In genomic region chr1:172220414-172220813, GRCm38 (mm10) we compare ENCODE assay signal across 9 mouse cellular contexts. TPM values are rescaled to one million over a fixed set of nuclear protein-coding genes. Genes with fewer than 3 reads are reported as not detected.
A peak's percentile ranks its signal among the peaks of the same experiment; 100 is the strongest.
DNase-seq lines count a peak whose midpoint lies in the region; ATAC-seq lines count a peak whose summit lies in the region.
"Had no signal": no experiment of that assay in that cellular context is flagged by ENCODE, and none has a peak within 500 bp of the region (broad histone marks: within the 10 kb centered on the region; RNA-seq: fewer than 3 reads in every experiment).

No protein-coding gene starts in this region.

- ATAC-seq in hindbrain, embryonic 14.5 days (ENCODE audit: low FRiP score) = peak; percentile 39; the same call in 1 of the 2 replicates
- ATAC-seq in limb, embryonic 15.5 days (ENCODE audit: insufficient number of reproducible peaks, low FRiP score, low TSS enrichment, low read depth) = peak; percentile 64

- WGBS in hindbrain, embryonic 14.5 days = 43% methylated on average over 10 of the region's 10 CpGs
- 26% methylated on average over 10 of the region's 10 CpGs for WGBS in limb, embryonic 15.5 days

- peak overlapping the region; percentile 65 for H3K27ac ChIP-seq in hindbrain, embryonic 14.5 days
- H3K27ac ChIP-seq in limb, embryonic 15.5 days = peak overlapping the region; percentile 87

- no peaks in the 10 kb centered on the region for H3K27me3 ChIP-seq in hindbrain, embryonic 14.5 days (ENCODE audit: control insufficient read depth, insufficient read depth, low read length)
- H3K27me3 ChIP-seq in limb, embryonic 15.5 days = no peaks in the 10 kb centered on the region

- no peak overlapping the region for H3K4me3 ChIP-seq in hindbrain, embryonic 14.5 days (replicated peaks; ENCODE audit: low read length)
- no peak overlapping the region for H3K4me3 ChIP-seq in limb, embryonic 15.5 days

- H3K9me3 ChIP-seq in hindbrain, embryonic 14.5 days (ENCODE audit: control insufficient read depth, low read length) = no peaks in the 10 kb centered on the region
- H3K9me3 ChIP-seq in limb, embryonic 15.5 days = no peaks in the 10 kb centered on the region

- intact Hi-C loops in left cerebral cortex, postnatal 4 days (cut with DNase I) = no loop called here

- no peak overlapping the region for H3K9ac ChIP-seq in hindbrain, embryonic 14.5 days
- H3K9ac ChIP-seq in limb, embryonic 15.5 days = no peak overlapping the region

- no peaks in the 10 kb centered on the region for H3K36me3 ChIP-seq in hindbrain, embryonic 14.5 days (replicated peaks; ENCODE audit: control insufficient read depth, insufficient read depth)
- no peaks in the 10 kb centered on the region for H3K36me3 ChIP-seq in limb, embryonic 15.5 days

- H3K4me2 ChIP-seq in hindbrain, embryonic 14.5 days (replicated peaks) = no peak overlapping the region
- H3K4me2 ChIP-seq in limb, embryonic 15.5 days = no peak overlapping the region

- H3K4me1 ChIP-seq in hindbrain, embryonic 14.5 days (replicated peaks; ENCODE audit: control insufficient read depth, insufficient read depth, low read length) = peaks cover 23% of the 10 kb centered on the region
- H3K4me1 ChIP-seq in limb, embryonic 15.5 days = peaks cover 51% of the 10 kb centered on the region

- peak; percentile 29 for DNase-seq in urinary bladder, postnatal 25 days (ENCODE audit: low spot score)
- DNase-seq in urinary bladder, adult 2 months (ENCODE audit: low spot score) = no peak
- peak; percentile 80 to 82 for DNase-seq in gastrocnemius, adult 8-10 months (ENCODE audit: low spot score in 2 of 2)
- peak; percentile 50 for DNase-seq in hindbrain, embryonic 14.5 days (ENCODE audit: low spot score)
- no peak for DNase-seq in testis, postnatal 10 days (ENCODE audit: low spot score)
- no peak for DNase-seq in left cerebral cortex, postnatal 4 days
- DNase-seq in right cerebral cortex, postnatal 14 days = no peak

RNA-seq across cellular contexts. Expression of gene Casq1, which starts 0.7 kb away (rescaled TPM):
- polyA plus RNA-seq in urinary bladder, adult 2 months (2012; rRNA removed) = 3.2 and 3.3 TPM in 2 replicates
- total RNA-seq in gastrocnemius, adult 8-10 months (2022) = 1,000 to 10,000 TPM; 2,216 to 3,193 (median 3,049) TPM
- 1.4 and 2.2 TPM in 2 replicates for polyA plus RNA-seq in hindbrain, embryonic 14.5 days (2014; fragmentation: Nextera tagmentation; extraction: Ambion mirVana)
- 18.0 and 55.9 TPM in 2 replicates for polyA plus RNA-seq in limb, embryonic 15.5 days (2015; fragmentation: Nextera tagmentation; extraction: Ambion mirVana)
- under 1 TPM; 0.62 to 0.82 TPM for total RNA-seq in left cerebral cortex, postnatal 4 days (2021)

RNA-seq across cellular contexts. Expression of gene Pea15a, which starts 13.8 kb away (rescaled TPM):
- 165 and 166 TPM in 2 replicates for polyA plus RNA-seq in urinary bladder, adult 2 months (2012; rRNA removed)
- total RNA-seq in gastrocnemius, adult 8-10 months (2022) = 10 to 100 TPM; 15.6 to 23.8 (median 20.3) TPM
- 363 and 428 TPM in 2 replicates for polyA plus RNA-seq in hindbrain, embryonic 14.5 days (2014; fragmentation: Nextera tagmentation; extraction: Ambion mirVana)
- polyA plus RNA-seq in limb, embryonic 15.5 days (2015; fragmentation: Nextera tagmentation; extraction: Ambion mirVana) = 136 and 153 TPM in 2 replicates
- 100 to 1,000 TPM; 314 to 321 TPM for total RNA-seq in left cerebral cortex, postnatal 4 days (2021)

RNA-seq across cellular contexts. Expression of gene Atp1a4, which starts 37.8 kb away (rescaled TPM):
- not detected in 2 replicates for polyA plus RNA-seq in urinary bladder, adult 2 months (2012; rRNA removed)
- under 1 TPM; 0.11 to 0.44 (median 0.27) TPM for total RNA-seq in gastrocnemius, adult 8-10 months (2022)
- polyA plus RNA-seq in hindbrain, embryonic 14.5 days (2014; fragmentation: Nextera tagmentation; extraction: Ambion mirVana) = 0.15 TPM in 1 of 2 replicates, not detected in the other
- polyA plus RNA-seq in limb, embryonic 15.5 days (2015; fragmentation: Nextera tagmentation; extraction: Ambion mirVana) = not detected in 2 replicates
- under 1 TPM in 1 of 2 experiments, not detected in 1; 0.58 TPM for total RNA-seq in left cerebral cortex, postnatal 4 days (2021)
- total RNA-seq: left cerebral cortex, postnatal 14 days had no signal

RNA-seq across cellular contexts. Expression of gene Igsf8, which starts 41.0 kb away (rescaled TPM):
- 54.7 and 60.0 TPM in 2 replicates for polyA plus RNA-seq in urinary bladder, adult 2 months (2012; rRNA removed)
- total RNA-seq in gastrocnemius, adult 8-10 months (2022) = 10 to 100 TPM in 1 of 4 experiments, 1 to 10 TPM in 3; 7.3 to 10.5 (median 7.7) TPM
- 64.7 and 69.0 TPM in 2 replicates for polyA plus RNA-seq in hindbrain, embryonic 14.5 days (2014; fragmentation: Nextera tagmentation; extraction: Ambion mirVana)
- 51.4 and 62.7 TPM in 2 replicates for polyA plus RNA-seq in limb, embryonic 15.5 days (2015; fragmentation: Nextera tagmentation; extraction: Ambion mirVana)
- 100 to 1,000 TPM; 157 to 165 TPM for total RNA-seq in left cerebral cortex, postnatal 4 days (2021)

Comparison
In these comparisons a context has a peak if more than half of its experiments do, and no peak if none do; other contexts are left out.
1. DNase-seq: peak in urinary bladder, postnatal 25 days (single experiment), gastrocnemius, adult 8-10 months (2 of 2) and hindbrain, embryonic 14.5 days (single experiment); none in urinary bladder, adult 2 months (single experiment), testis, postnatal 10 days (single experiment), left cerebral cortex, postnatal 4 days (single experiment) and right cerebral cortex, postnatal 14 days (single experiment).